Mouse (Mus musculus) heart, embryonic 14.5 days (tissue): ENCODE data around the gene Rex2. TPM values are rescaled to one million over a fixed set of nuclear protein-coding genes. Genes with fewer than 3 reads are reported as not detected.
"Not testable (repeated sequence)": the region's sequence is repeated elsewhere in the genome, so short reads cannot be mapped to it uniquely, and the experiment has no call there.

ENCODE experiments used
- ATAC-seq: fragments of 200-750 bp; cut with Nextera tagmentation; 2 replicates; pipeline ENCODE4 v1.8.0; 2017; ENCODE audit warnings: low read depth, moderate TSS enrichment; ENCODE audit not compliant: insufficient number of reproducible peaks, insufficient read depth, low FRiP score
- H3K27ac ChIP-seq, 2 experiments: fragments of 200-500 bp in 1 of 2; fragments of 300-500 bp in 1 of 2; sonication (generic) in 1 of 2; replicated peaks in 1 of 2; 2 replicates each; pipeline ENCODE4 v1.5.1; 2012 to 2014; ENCODE audit warnings: low read depth in 2 of 2, low read length in 2 of 2, control low read depth in 1 of 2, mild to moderate bottlenecking in 1 of 2, mixed read lengths in 1 of 2; ENCODE audit not compliant: control insufficient read depth in 1 of 2, insufficient read depth in 1 of 2
- H3K27me3 ChIP-seq: fragments of 300-500 bp; sonication (generic); 2 replicates; pipeline ENCODE4 v1.6.1; 2014; ENCODE audit warnings: mild to moderate bottlenecking, low read length, control low read depth; ENCODE audit not compliant: control insufficient read depth, insufficient read depth
- H3K36me3 ChIP-seq: fragments of 300-500 bp; sonication (generic); 2 replicates; pipeline ENCODE4 v1.6.1; 2014; ENCODE audit warnings: mild to moderate bottlenecking, control low read depth, low read length, mixed read lengths; ENCODE audit not compliant: control insufficient read depth, insufficient read depth
- H3K4me1 ChIP-seq, 2 experiments: fragments of 200-500 bp in 1 of 2; fragments of 300-500 bp in 1 of 2; sonication (generic) in 1 of 2; 2 replicates each; pipeline ENCODE4 v1.6.1; 2012 to 2014; ENCODE audit warnings: low read length in 2 of 2, control low read depth in 1 of 2, mixed read lengths in 1 of 2; ENCODE audit not compliant: control insufficient read depth in 2 of 2, insufficient read depth in 2 of 2
- H3K4me2 ChIP-seq: fragments of 300-500 bp; sonication (generic); 2 replicates; pipeline ENCODE4 v1.6.1; 2014; ENCODE audit warnings: mild to moderate bottlenecking, low read length
- H3K4me3 ChIP-seq, 2 experiments: fragments of 200-500 bp in 1 of 2; fragments of 300-500 bp in 1 of 2; sonication (generic) in 1 of 2; 2 replicates each; pipeline ENCODE4 v1.5.1; 2012 to 2014; ENCODE audit warnings: low read length in 2 of 2, mild to moderate bottlenecking in 2 of 2, control low read depth in 1 of 2, low read depth in 1 of 2, moderate library complexity in 1 of 2; ENCODE audit not compliant: control insufficient read depth in 1 of 2, insufficient read depth in 1 of 2
- H3K9ac ChIP-seq: fragments of 300-500 bp; sonication (generic); 2 replicates; pipeline ENCODE4 v1.6.1; 2014; ENCODE audit warnings: mild to moderate bottlenecking, low read length
- H3K9me3 ChIP-seq: fragments of 300-500 bp; sonication (generic); 2 replicates; pipeline ENCODE4 v1.6.1; 2016; ENCODE audit warnings: low read length, control low read depth; ENCODE audit not compliant: control insufficient read depth
- WGBS: fragments of 180-500 bp; shearing (Covaris S2); extraction: QIAGEN DNeasy Blood & Tissue Kit; methylation state at CpG from one replicate; pipeline ENCODE4 v1.1.7; 2014; 5-methylcytosine and 5-hydroxymethylcytosine counted together
- polyA plus RNA-seq: library from polyadenylated mRNA; unstranded; fragments of >200 nt; fragmentation: Nextera tagmentation; extraction: Ambion mirVana; gene quantifications from 2 replicates; pipeline ENCODE4 v1.2.1, GENCODE M21; 2014

Gene Rex2
- polyA plus RNA-seq, 1 experiment from 2014 or later: not detected

GRCm38 (mm10) chr4:147095641-147096040 lies 74.0 kb downstream of the Rex2 start:
- H3K9ac ChIP-seq, ATAC-seq, H3K4me2 ChIP-seq, H3K27ac ChIP-seq, H3K27me3 ChIP-seq, H3K4me3 ChIP-seq, H3K4me1 ChIP-seq, H3K36me3 ChIP-seq, H3K9me3 ChIP-seq: not testable (repeated sequence)
- WGBS: 56% methylated on average over 2 of the region's 2 CpGs

DNA sequence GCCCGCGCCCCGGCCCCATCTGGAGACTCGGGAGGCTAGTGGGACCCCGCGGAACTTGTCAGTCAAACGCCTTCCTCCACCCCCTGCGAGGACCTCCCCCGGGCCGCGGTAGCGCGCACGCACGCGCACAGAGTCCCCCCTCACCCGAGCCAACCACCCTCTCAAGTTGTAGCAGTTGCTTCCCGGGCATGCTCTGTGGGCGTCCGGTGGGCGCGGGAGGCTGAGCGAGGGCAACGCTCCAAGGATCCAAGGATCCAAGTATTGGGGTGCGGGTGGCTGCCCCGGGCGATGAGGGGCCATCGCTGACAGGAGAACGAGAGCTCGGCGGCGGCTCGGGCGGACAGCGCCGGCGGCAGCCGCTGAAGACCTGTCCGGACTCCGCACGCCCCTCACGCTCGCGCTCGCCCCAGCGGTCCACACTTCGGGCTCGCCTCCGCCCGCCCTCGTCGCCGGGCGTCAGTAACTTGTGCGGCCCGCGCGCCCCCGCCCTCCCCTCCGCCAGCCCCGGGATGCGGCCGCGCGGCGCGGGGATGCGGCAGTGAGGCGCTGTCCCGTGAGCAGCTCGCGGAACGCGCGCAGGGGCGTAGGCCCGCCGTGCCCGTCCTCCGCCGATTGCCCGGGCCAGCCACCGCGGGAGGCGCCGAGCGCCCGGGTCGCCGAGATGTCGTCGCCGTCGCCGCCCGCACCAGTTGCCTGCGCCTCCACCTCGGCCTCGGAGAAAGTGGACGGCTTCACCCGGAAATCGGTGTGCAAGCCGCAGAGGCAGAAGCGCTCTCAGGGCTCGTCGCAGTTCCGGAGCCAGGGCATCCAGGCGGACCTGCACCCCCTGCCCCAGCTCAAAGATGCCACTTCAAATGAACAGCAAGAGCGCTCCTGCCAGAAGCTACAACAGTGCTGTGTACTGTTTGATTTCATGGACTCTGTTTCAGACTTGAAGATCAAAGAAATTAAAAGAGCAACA lies 80.3 kb downstream of the Rex2 start:
- not testable (repeated sequence) for H3K4me1 ChIP-seq
- peak overlapping the region; percentile 50 for H3K9ac ChIP-seq

GRCm38 (mm10) chr4:147103814-147104213 lies 82.2 kb downstream of the Rex2 start:
- ATAC-seq, H3K27me3 ChIP-seq, H3K4me2 ChIP-seq, H3K4me3 ChIP-seq, H3K27ac ChIP-seq, H3K9me3 ChIP-seq, H3K36me3 ChIP-seq, H3K9ac ChIP-seq, H3K4me1 ChIP-seq: not testable (repeated sequence)
- WGBS: 45% methylated on average over 4 of the region's 4 CpGs

More for the DNA sequence above, 80.3 kb downstream of the Rex2 start:
- H3K9me3 ChIP-seq, H3K27ac ChIP-seq, ATAC-seq, H3K27me3 ChIP-seq, H3K36me3 ChIP-seq: not testable (repeated sequence)
- peak overlapping the region; percentile 44 to 53 for H3K4me3 ChIP-seq
- 2% methylated on average over 93 of the region's 109 CpGs for WGBS
- H3K4me2 ChIP-seq: peak overlapping the region; percentile 75

Other genes with a start within 250 kb of the Rex2 start
- not detected in 2 replicates for gene Gm21411, start 112.3 kb upstream of the Rex2 start, polyA plus RNA-seq
- gene Zfp989, start 49.9 kb upstream of the Rex2 start, polyA plus RNA-seq: not detected in 2 replicates
- 5.3 and 8.5 TPM in 2 replicates for gene Zfp991, start 110.2 kb downstream of the Rex2 start, polyA plus RNA-seq